Mouse (Mus musculus) intestine, postnatal 0 days (tissue): ENCODE measurements around the gene Gm20661. TPM values are rescaled to one million over a fixed set of nuclear protein-coding genes. Genes with fewer than 3 reads are reported as not detected.

Experiments used
- ATAC-seq: fragments of 200-750 bp; cut with Nextera tagmentation; 2 replicates; pipeline ENCODE4 v1.8.0; 2017; ENCODE audit warnings: mild to moderate bottlenecking, moderate TSS enrichment, moderate library complexity
- H3K27ac ChIP-seq: fragments of 300-500 bp; sonication (generic); 2 replicates; pipeline ENCODE4 v1.5.1; 2014; ENCODE audit warnings: mild to moderate bottlenecking, low read depth, low read length, moderate library complexity
- H3K27me3 ChIP-seq: fragments of 300-500 bp; sonication (generic); replicated peaks from 2 replicates; pipeline ENCODE4 v1.6.1; 2014; ENCODE audit warnings: low read length, mixed read lengths; ENCODE audit not compliant: control insufficient read depth, insufficient read depth
- H3K36me3 ChIP-seq: fragments of 300-500 bp; sonication (generic); 2 replicates; pipeline ENCODE4 v1.6.1; 2014; ENCODE audit warnings: mild to moderate bottlenecking, moderate library complexity; ENCODE audit not compliant: control insufficient read depth, insufficient read depth
- H3K4me1 ChIP-seq: fragments of 300-500 bp; sonication (generic); replicated peaks from 2 replicates; pipeline ENCODE4 v1.6.1; 2014; ENCODE audit warnings: antibody characterized with exemption, low read length, mixed read lengths; ENCODE audit not compliant: control insufficient read depth, insufficient read depth
- H3K4me2 ChIP-seq: fragments of 300-500 bp; sonication (generic); replicated peaks from 2 replicates; pipeline ENCODE4 v1.6.1; 2014; ENCODE audit warnings: low read depth, mild to moderate bottlenecking, moderate library complexity
- H3K4me3 ChIP-seq: fragments of 300-500 bp; sonication (generic); 2 replicates; pipeline ENCODE4 v1.5.1; 2014; ENCODE audit warnings: low read depth, low read length
- H3K9ac ChIP-seq: fragments of 300-500 bp; sonication (generic); 2 replicates; pipeline ENCODE4 v1.6.1; 2014; ENCODE audit warnings: mild to moderate bottlenecking, low read depth, low read length
- H3K9me3 ChIP-seq: fragments of 300-500 bp; sonication (generic); 2 replicates; pipeline ENCODE4 v1.6.1; 2016; ENCODE audit warnings: mixed run types; ENCODE audit not compliant: control insufficient read depth
- CTCF ChIP-seq: sonication (generic); IDR thresholded peaks from 2 replicates; pipeline ENCODE4 v1.5.1; 2016; ENCODE audit warnings: low read depth, mild to moderate bottlenecking, control low read depth, antibody characterized with exemption, moderate library complexity
- WGBS: fragments of 180-500 bp; shearing (Covaris S2); extraction: QIAGEN DNeasy Blood & Tissue Kit; methylation state at CpG from one replicate; pipeline ENCODE4 v1.1.7; 2014; 5-methylcytosine and 5-hydroxymethylcytosine counted together
- polyA plus RNA-seq: library from polyadenylated mRNA; unstranded; fragments of >200 nt; fragmentation: Nextera tagmentation; extraction: Ambion mirVana; gene quantifications from 2 replicates; pipeline ENCODE4 v1.2.1, GENCODE M21; 2015

The Gm20661 gene
- polyA plus RNA-seq, 1 experiment from 2014 or later: 0.39 TPM

DNA sequence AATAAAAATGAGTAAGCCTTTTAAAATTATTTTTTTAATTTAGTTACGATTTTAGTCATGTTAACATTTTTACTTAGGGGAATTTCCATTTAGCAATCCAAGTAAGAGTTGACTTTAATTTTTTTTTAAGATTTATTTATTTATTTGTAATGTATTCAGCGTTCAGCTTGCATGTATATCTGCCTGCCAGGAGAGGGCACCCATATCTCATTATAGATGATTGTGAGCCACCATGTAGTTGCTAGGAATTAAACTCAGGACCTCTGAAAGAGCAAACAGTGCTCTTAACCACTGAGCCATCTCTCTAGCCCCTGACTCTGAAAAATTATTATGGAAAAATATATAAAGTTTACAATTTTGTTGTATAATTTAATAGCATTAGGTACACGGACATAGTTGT, 43.7 kb downstream of the Gm20661 start:
- ATAC-seq: no peak
- Histone ChIP-seq H3K4me2 (no peak overlapping the region), H3K9me3 (no peaks in the 10 kb centered on the region), H3K4me3 (no peak overlapping the region), H3K4me1 (no peaks in the 10 kb centered on the region), H3K27me3 (no peaks in the 10 kb centered on the region), H3K36me3 (peaks cover 39% of the 10 kb centered on the region), H3K27ac (no peak overlapping the region), H3K9ac (no peak overlapping the region)
- 89% methylated on average over 3 of the region's 3 CpGs for WGBS
- peak; percentile 47 for TF ChIP-seq CTCF

DNA sequence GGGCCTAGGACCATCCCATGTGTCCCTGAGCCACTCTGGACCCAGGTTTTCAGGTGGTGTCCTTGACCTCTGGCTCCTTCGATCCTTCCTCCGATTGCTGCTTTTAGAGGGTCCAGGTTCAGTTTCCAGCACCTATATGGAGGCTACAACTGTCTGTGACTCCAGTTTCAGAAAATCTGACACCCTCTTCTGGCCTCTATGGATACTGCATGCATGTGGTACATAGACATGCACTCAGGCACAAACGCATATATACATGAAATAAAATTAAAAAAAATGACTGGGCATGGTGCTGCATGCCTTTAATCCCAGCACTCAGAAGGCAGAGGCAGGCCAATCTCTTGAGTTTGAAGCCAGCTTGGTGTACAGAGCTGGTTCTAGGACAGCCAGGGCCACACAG, 45.0 kb downstream of the Gm20661 start:
- no peaks in the 10 kb centered on the region for H3K9me3 ChIP-seq
- no peaks in the 10 kb centered on the region for H3K27me3 ChIP-seq
- H3K27ac ChIP-seq: no peak overlapping the region
- TF ChIP-seq CTCF: 0 out of 2 replicates have a peak, but pooled peaks have one; percentile 7
- H3K4me1 ChIP-seq: no peaks in the 10 kb centered on the region
- ATAC-seq: no peak
- no peak overlapping the region for H3K4me3 ChIP-seq
- no peak overlapping the region for H3K4me2 ChIP-seq
- peaks cover 50% of the 10 kb centered on the region for H3K36me3 ChIP-seq
- 96% methylated on average over 3 of the region's 3 CpGs for WGBS
- no peak overlapping the region for H3K9ac ChIP-seq

DNA sequence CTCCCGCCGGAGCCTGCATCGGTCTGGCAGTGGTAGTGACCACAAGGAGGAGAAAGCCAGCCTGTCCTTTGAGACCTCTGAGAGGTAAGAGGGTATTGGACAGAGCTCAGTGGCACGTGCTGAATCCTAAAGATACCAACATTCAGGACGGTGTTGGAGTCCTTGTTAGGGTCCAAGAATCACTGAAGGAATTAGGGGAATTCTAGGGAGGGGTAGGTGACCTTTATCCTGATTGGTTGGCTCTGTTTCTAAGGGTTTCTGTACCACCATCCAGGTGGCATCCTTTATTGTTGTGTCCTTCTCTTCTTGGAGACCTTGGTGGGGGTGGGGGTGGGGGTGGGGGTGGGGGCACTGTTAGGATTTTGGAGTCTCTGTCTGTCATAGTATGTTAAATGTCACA, 49.3 kb downstream of the Gm20661 start:
- Histone ChIP-seq H3K4me2 (no peak overlapping the region), H3K27me3 (no peaks in the 10 kb centered on the region), H3K4me1 (no peaks in the 10 kb centered on the region), H3K9me3 (no peaks in the 10 kb centered on the region), H3K27ac (no peak overlapping the region), H3K4me3 (no peak overlapping the region), H3K36me3 (peaks cover 52% of the 10 kb centered on the region), H3K9ac (no peak overlapping the region)
- no peak for ATAC-seq
- TF ChIP-seq CTCF: no peak
- 94% methylated on average over 5 of the region's 5 CpGs for WGBS

- WGBS: 83% methylated on average over 2 of the region's 2 CpGs
These were observed 52.7 kb downstream of the Gm20661 start for GRCm38 (mm10) chr9:108035331-108036156.

More at GRCm38 (mm10) chr9:108035331-108036156, 52.7 kb downstream of the Gm20661 start:
- Histone ChIP-seq H3K4me1 (no peaks in the 10 kb centered on the region), H3K4me3 (no peak overlapping the region), H3K27me3 (no peaks in the 10 kb centered on the region), H3K9ac (no peak overlapping the region), H3K27ac (peak overlapping the region; percentile 73), H3K36me3 (peaks cover 52% of the 10 kb centered on the region), H3K9me3 (no peaks in the 10 kb centered on the region), H3K4me2 (no peak overlapping the region)
- TF ChIP-seq CTCF: peak; percentile 61
- peak; percentile 88 for ATAC-seq

Other genes with a start within 250 kb of the Gm20661 start
- gene Rbm5, start 212.1 kb upstream of the Gm20661 start, polyA plus RNA-seq: 48.9 and 51.4 TPM in 2 replicates
- gene Rbm6, start 109.8 kb upstream of the Gm20661 start, polyA plus RNA-seq: 21.1 and 26.2 TPM in 2 replicates
- 31.6 and 34.7 TPM in 2 replicates for gene Mon1a, start 94.9 kb upstream of the Gm20661 start, polyA plus RNA-seq
- 7.1 and 8.8 TPM in 2 replicates for gene Mst1r, start 76.2 kb upstream of the Gm20661 start, polyA plus RNA-seq
- not detected in 2 replicates for gene Actl11, start 54.6 kb upstream of the Gm20661 start, polyA plus RNA-seq
- 0.37 and 0.42 TPM in 2 replicates for gene Camkv, start 47.4 kb upstream of the Gm20661 start, polyA plus RNA-seq
- 3.2 and 3.7 TPM in 2 replicates for gene Traip, start 32.9 kb upstream of the Gm20661 start, polyA plus RNA-seq
- 43.8 and 50.6 TPM in 2 replicates for gene Uba7, start 7.6 kb upstream of the Gm20661 start, polyA plus RNA-seq
- gene Inka1, start 2.8 kb downstream of the Gm20661 start, polyA plus RNA-seq: 17.3 and 19.4 TPM in 2 replicates
- gene Cdhr4, start 9.4 kb downstream of the Gm20661 start, polyA plus RNA-seq: 1.6 and 2.0 TPM in 2 replicates
- gene Gm20662, start 13.3 kb downstream of the Gm20661 start, polyA plus RNA-seq: 0.43 TPM in 1 of 2 replicates, not detected in the other
- gene Ip6k1, start 19.4 kb downstream of the Gm20661 start, polyA plus RNA-seq: 27.9 and 30.5 TPM in 2 replicates
- 146 and 154 TPM in 2 replicates for gene Gmppb, start 66.2 kb downstream of the Gm20661 start, polyA plus RNA-seq
- 4.4 and 4.8 TPM in 2 replicates for gene Amigo3, start 70.1 kb downstream of the Gm20661 start, polyA plus RNA-seq
- 0.78 and 0.84 TPM in 2 replicates for gene Mst1, start 97.4 kb downstream of the Gm20661 start, polyA plus RNA-seq
- 17.2 and 18.2 TPM in 2 replicates for gene Rnf123, start 100.3 kb downstream of the Gm20661 start, polyA plus RNA-seq
- 82.6 and 98.4 TPM in 2 replicates for gene Apeh, start 111.5 kb downstream of the Gm20661 start, polyA plus RNA-seq
- gene Bsn, start 207.3 kb downstream of the Gm20661 start, polyA plus RNA-seq: 1.6 and 1.9 TPM in 2 replicates